ENCODE assay signal across 16 mouse cellular contexts in the genomic region with DNA sequence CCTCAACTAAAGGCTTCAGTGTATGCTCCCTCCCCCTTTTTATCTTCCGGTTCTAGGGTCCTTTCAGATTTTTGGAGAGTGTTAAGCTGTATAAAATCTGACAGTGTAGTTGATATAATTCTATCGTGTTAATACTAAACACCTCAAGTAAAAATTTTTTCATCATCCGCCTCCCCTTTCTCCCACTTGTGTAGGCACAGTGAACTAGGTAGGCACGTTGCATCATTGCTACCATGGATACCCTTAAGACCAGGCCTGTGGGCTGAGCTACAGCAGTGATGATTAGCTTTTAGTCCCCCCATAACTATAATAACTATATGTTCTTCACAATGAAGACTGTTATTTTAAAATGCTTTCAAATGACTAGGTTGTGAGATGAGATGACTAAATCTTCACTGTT.
"Had no signal": no experiment of that assay in that cellular context is flagged by ENCODE, and none has a peak within 500 bp of the region (broad histone marks: within the 10 kb centered on the region; RNA-seq: fewer than 3 reads in every experiment).

No protein-coding gene starts in this region.

- H3K4me2 ChIP-seq: limb, embryonic 15.5 days; liver, embryonic 12.5 days; lung, embryonic 14.5 days; neural tube, embryonic 15.5 days had no signal

- H3K9me3 ChIP-seq: limb, embryonic 15.5 days; liver, embryonic 12.5 days; midbrain, embryonic 10.5 days; neural tube, embryonic 15.5 days had no signal

- H3K36me3 ChIP-seq: limb, embryonic 15.5 days; liver, embryonic 12.5 days; midbrain, embryonic 10.5 days; neural tube, embryonic 15.5 days had no signal

- H3K27me3 ChIP-seq: limb, embryonic 15.5 days; liver, embryonic 12.5 days; neural tube, embryonic 15.5 days had no signal

- H3K27ac ChIP-seq: kidney, postnatal 0 days; limb, embryonic 15.5 days; liver, embryonic 12.5 days; midbrain, embryonic 10.5 days; neural tube, embryonic 15.5 days had no signal

- H3K9ac ChIP-seq: limb, embryonic 15.5 days; liver, embryonic 12.5 days; lung, embryonic 14.5 days; neural tube, embryonic 15.5 days had no signal

- ATAC-seq: intestine, postnatal 0 days; liver, embryonic 12.5 days had no signal

- H3K4me3 ChIP-seq: limb, embryonic 15.5 days; liver, embryonic 12.5 days; midbrain, embryonic 10.5 days; myocyte; neural tube, embryonic 15.5 days had no signal

- DNase-seq: kidney, adult 8-10 months; kidney, postnatal 36 days; layer of hippocampus, postnatal 36 days; lung, embryonic 14.5 days; lung, postnatal 10 days; lung, postnatal 4 days; midbrain, embryonic 14.5 days; right cerebral cortex, postnatal 14 days; thymus, postnatal 4 days had no signal
